Mouse (Mus musculus) thymus, postnatal 4 days (tissue): ENCODE measurements around the gene Cyp1b1.

ENCODE experiments used
- DNase-seq: peaks from one replicate; pipeline ENCODE4 v3.0.0; 2021

Cyp1b1 gene

DNA sequence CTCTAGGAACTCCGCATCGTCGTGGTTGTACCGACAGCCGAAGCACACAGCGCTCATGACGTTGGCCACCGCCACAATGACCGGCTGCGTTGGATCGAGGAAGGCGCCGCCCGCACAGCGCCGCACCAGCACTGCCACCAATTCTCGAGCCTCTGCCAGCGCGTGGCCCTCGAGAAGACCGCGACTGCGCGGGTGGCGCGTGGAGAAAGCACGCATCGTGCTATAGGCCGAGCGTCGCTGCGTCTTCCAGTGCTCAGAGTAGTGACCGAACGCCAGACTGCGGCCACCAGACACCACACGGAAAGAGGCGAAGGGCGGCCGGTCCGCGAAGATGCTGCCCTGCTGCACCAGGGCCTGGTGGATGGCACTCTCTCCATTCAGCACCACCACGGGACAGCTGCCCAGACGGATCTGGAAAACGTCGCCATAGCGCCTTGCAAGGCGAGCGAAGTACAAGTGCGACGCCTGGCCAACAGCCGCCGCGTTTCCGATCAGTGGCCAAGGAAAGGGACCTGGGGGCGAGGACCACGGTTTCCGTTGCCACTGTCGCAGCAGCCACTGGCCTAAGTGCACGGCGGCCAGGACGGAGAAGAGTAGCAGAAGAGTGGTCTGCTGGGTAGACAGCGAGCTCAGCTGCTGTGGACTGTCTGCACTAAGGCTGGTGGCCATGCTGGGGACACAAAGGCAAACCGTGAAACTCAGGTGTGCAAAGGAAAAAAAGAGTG lies 1.1 kb downstream of the Cyp1b1 start:
- peak; percentile 21 for DNase-seq

DNA sequence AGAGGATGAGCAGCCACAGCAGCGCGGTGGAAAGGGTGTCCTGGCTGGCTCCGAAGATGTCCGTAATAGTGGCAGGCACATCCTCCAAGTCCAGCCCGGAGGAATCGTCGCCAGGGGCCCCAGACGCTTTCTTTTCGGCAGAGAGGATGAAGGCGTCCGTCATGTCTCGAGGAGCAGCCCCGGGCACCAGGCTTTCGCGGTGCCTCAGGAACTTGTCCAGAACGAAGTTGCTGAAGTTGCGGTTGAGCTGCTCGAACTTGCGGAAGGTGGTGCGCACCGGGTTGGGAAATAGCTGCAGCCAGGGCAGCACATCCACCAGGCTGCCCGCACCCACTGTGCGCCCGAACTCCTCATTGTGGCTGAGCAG lies 1.6 kb downstream of the Cyp1b1 start:
- DNase-seq = no peak

GRCm38 (mm10) chr17:79712536-79712935 lies 2.3 kb downstream of the Cyp1b1 start:
- DNase-seq = no peak

GRCm38 (mm10) chr17:79711944-79712343 lies 2.9 kb downstream of the Cyp1b1 start:
- DNase-seq = no peak

GRCm38 (mm10) chr17:79710246-79710842 lies 4.5 kb downstream of the Cyp1b1 start:
- DNase-seq = no peak

GRCm38 (mm10) chr17:79709718-79710117 lies 5.1 kb downstream of the Cyp1b1 start:
- no peak for DNase-seq

DNA sequence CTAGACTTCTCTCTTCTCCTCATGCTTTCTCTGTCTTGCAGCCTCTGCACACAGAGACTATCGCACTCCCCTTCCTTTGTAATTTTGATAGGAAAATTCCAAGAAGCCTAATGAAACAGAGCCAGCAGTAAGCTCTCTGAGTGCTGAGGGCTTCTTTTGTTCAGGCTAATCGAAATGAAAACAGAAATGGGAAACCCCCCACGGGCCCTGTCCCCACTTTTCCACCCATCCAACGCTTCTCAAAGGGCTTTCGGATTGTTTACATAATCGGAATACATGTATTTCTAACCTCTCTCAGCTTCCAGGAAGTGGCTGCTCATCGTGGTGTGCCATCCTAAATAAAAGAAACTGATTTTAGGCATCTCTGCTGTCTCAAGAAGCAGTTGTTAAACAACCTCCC lies 6.7 kb downstream of the Cyp1b1 start:
- no peak for DNase-seq

DNA sequence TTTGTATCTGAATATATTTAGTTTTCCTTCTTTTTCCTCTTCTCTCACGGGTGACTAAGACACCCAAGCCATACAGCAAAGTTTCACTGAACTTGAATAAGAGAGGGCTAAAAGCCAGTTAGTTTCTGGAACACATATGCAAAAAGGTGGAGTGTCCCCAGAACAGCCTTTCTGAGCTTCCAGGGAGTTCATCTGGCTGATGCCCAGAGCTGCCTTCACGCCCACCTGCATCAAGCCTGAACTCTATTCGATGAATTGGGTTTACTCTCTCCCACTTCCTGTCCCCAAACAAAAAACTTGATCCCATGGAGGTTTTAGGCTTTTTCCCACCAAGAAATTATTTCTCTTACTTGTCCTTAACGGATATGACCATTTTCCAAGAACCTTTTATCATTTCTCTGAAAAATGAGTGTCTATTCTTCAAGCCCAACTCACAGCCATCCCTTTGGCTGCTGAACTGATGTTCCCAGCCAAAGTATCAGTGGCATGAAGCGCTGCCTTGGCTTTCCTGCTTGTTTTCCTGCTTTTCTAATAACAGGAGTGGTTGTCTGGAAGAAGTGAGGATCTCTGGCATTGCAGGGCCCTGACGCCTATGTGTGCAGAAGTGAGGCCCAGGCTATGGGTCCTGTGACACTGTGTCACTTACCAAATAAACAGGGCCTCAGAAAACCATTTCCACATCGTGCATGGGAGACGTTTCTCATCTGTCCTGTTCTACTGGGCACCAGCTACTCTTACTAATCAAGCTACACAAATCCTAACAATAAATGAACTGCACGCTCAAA lies 9.0 kb downstream of the Cyp1b1 start:
- DNase-seq = no peak

- DNase-seq = no peak
Observed at GRCm38 (mm10) chr17:79700871-79701270, 14.0 kb downstream of the Cyp1b1 start.

DNA sequence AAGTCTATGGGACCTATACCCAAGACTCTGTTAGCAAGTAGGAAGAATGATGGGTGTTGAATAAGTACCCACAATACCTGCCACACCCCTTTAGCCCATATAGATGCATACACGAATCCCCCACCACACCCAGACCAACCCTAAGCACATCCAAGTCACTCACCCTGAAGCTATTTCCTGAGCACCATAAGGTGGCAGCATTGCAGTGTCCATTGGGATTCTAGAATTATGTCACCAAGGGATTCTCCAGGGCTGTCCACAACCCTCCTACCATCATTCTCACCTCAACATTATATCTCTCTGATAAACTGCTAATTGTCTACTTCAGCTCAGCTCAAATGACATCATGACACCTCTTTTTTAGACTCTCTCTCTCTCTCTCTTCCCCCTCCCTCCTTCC lies 15.7 kb downstream of the Cyp1b1 start:
- DNase-seq = no peak

GRCm38 (mm10) chr17:79695541-79695940 lies 19.3 kb downstream of the Cyp1b1 start:
- no peak for DNase-seq

- no peak for DNase-seq
Observed at GRCm38 (mm10) chr17:79695106-79695505, 19.8 kb downstream of the Cyp1b1 start.

DNA sequence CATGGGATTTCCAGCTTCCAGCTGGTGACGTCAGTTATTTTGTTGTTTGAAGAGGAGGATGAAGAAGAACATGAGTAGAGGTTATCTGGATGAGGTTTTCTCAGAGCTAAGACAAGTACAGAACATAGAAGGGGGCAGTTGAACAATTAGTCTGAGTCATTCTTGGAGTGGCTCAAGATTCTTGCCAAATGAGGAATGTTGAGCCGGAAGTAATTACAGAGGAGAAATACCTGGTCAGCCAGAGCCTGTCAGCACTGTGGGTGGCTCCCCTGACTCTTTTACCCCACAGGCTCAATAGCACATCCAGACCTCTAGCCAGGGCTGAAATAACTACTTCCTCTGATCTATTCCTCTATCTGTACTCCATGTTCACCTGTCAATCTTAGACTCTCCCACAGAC lies 44.0 kb downstream of the Cyp1b1 start:
- no peak for DNase-seq

GRCm38 (mm10) chr17:79664106-79664417 lies 50.8 kb downstream of the Cyp1b1 start:
- DNase-seq = no peak

GRCm38 (mm10) chr17:79663393-79664105 lies 51.3 kb downstream of the Cyp1b1 start:
- no peak for DNase-seq

DNA sequence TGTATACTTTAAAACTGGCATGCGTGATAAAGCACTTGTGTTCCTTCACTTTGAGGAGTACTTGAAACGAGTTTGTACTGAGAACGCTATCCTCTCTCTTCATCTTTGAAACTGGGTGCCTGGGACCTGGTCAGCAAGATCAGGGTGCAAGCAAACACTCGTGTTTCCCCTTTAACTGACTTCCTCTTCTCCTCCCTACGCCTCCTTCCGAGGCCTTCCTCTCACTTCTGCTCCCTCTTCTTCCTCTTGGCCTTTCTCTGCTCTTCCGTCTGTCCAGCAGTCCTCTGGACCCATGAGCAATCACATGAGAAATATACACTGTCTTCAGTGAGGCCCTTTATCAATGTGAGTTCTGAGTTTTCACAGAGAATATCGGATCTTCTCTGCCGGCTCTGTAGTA lies 53.0 kb downstream of the Cyp1b1 start:
- DNase-seq = no peak

GRCm38 (mm10) chr17:79661387-79661786 lies 53.5 kb downstream of the Cyp1b1 start:
- peak; percentile 86 for DNase-seq

DNA sequence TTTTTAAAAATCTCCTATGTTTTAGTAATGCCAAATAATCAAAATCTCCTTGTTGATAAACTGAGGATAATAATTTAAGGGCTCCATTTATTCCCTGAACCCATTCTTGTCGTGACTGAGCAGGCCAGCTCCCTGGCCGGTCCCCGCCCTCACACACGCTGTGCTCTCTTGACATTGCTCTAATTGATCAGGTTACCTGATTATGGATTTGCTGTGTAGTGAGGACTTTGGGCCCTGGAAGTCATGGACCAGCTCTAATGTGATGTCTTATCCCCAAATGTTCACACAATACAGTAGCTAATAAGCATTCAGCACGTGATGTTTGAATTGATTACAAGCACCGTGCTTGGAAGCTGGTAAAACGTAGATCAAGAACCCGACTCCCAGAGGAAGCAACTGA lies 56.0 kb downstream of the Cyp1b1 start:
- no peak for DNase-seq

GRCm38 (mm10) chr17:79658452-79658851 lies 56.4 kb downstream of the Cyp1b1 start:
- no peak for DNase-seq

DNA sequence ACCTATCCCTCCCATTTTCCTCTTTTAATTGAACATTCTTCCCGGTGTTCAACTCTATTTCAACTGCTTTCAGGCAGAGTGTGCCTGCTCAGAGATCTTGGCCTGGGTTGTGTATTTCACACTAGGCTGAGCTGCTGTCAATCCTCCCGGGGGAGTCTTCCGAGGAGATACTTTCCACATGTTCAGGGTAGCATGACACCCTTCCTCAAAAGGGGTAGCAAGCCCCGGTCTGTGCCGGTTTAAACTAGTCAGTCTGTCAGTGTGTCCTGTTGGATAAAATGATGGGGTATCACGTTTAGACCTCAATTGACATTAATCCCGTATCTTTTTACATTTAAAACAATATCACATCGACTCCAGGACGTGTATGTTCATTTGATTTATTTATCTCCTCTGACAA lies 57.1 kb downstream of the Cyp1b1 start:
- DNase-seq = no peak

DNA sequence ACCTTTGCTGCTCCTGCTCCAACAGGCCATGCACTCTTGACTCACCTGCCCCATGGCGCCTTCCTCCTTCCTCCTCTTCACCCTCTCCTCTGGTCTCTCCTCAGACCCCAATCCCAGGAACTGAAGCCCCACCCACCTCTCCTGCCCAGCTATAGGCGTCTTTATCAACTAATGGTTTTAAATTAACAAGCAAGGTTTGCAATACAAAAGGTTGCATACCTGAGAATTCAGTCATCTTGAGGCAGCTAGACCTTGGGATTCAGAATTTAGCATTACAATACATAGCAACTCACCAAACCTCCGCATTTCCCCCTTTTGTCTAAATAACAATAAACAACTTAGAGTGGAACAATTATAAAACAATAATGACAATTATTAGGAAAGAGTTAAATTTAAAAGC lies 60.7 kb downstream of the Cyp1b1 start:
- DNase-seq = no peak

GRCm38 (mm10) chr17:79653171-79653570 lies 61.7 kb downstream of the Cyp1b1 start:
- DNase-seq = no peak
